Mouse (Mus musculus): Measurements from ENCODE around the gene Mmp13.
"Not testable (repeated sequence)": the region's sequence is repeated elsewhere in the genome, so short reads cannot be mapped to it uniquely, and the experiment has no call there.

The Mmp13 gene

GRCm38 (mm10) chr9:7272214-7272613 lies at the start of gene Mmp13:
TSS of gene Mmp13 (plus strand) at chr9:7272514.
- DNase-seq: no peak

DNA sequence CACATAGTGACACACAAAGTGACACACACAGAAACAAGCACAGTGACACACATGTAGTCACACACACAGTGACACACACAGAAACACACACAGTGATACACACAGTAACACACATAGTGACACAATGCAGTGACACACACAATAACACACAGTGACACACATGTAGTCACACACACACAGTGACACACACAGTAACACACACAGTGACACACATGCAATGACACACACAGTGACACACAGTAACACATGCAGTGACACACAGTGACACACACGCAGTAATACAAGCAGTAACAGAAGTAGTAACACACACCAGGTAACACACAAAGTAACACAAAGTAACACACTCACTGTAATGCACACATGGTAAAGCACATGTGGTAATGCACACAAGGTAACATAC lies 33.7 kb upstream of the Mmp13 start:
- no peak for DNase-seq

- no peak for DNase-seq
Observed at GRCm38 (mm10) chr9:7239967-7240366, 32.3 kb upstream of the Mmp13 start.

DNA sequence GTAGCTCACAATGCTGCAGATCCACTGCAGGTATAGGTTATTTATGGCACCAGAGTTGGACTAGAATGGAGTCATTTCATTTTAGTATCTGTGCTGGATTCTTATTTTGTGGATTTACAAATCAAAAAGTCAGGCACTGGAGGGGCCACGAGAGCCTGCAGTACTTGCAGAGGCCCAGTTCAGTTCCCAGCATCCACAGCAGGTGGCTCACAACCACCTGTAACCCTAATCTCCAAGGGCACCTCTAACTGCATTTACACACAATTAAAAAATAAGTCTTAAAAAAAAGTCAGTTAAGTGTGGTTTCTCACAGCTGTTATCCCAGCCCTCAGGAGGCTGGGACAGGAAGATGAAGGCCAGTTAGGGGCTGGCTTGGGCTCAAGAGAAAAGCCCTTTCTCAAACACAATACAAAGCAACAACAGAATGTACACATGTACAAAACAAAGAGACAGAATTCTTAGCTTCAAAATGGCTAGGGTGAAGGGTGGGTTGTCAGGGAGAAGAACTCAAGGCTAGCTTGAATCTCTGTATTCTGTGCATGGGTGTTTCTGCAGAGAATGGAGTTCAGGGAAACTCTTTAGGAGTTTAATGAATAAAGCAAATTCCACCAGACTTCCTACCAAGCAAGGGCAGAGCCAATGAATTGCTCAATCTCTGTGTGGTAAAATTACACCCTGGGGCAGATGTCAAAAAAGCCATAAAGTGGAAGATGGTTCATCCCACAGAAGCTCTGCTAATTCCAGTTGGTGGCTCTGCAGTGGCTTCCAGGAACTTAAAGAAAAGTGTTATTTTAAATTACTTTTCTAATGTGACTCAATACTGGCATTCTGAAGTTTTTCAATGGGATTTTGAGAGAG lies 19.3 kb upstream of the Mmp13 start:
- no peak for DNase-seq

DNA sequence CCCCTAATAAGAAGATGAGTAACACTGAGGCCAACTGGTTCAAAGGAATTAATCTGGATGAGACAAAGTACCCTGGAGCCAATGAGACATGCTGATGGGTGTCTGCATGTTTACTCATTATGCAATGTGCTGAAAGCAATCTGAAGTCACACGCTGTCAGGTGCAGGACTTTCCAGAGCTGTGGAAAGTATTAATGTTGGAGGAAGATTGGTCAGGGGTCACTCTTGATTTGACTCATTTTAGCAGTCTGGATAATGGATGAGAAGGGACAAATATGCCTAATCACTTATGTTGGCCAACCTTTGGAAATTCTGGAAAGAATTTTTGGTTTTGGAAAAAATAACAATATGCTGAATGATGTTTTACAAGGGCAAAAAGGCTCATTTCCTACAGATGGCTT lies 10.6 kb upstream of the Mmp13 start:
- no peak for DNase-seq

- peak; percentile 76 for DNase-seq
Observed at GRCm38 (mm10) chr9:7270071-7270470, 2.2 kb upstream of the Mmp13 start.

GRCm38 (mm10) chr9:7282565-7283302 lies 10.4 kb downstream of the Mmp13 start:
- DNase-seq: no peak

GRCm38 (mm10) chr9:7283303-7283684 lies 11.0 kb downstream of the Mmp13 start:
- not testable (repeated sequence) for DNase-seq

DNA sequence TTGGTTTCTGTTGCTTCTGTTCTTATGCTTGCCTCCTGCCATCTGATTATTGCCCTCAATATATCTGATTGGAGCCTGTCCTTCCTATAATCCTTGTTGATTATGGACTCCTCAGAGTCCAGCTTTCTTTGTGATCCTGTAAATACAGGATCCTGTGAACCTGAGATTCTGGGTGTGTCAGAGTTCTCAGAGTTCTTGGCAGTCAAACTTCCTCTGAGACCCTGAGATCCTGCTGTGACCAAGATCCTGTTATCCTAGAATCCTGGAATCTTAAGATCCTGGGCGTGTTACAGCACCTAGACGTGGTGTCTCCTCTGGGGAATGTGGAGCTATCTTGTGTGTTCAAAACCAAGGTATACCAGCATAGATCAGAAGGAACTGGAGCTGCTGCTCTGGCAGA lies 17.2 kb downstream of the Mmp13 start:
- no peak for DNase-seq

- no peak for DNase-seq
Observed at GRCm38 (mm10) chr9:7289901-7290300, 17.6 kb downstream of the Mmp13 start.

DNA sequence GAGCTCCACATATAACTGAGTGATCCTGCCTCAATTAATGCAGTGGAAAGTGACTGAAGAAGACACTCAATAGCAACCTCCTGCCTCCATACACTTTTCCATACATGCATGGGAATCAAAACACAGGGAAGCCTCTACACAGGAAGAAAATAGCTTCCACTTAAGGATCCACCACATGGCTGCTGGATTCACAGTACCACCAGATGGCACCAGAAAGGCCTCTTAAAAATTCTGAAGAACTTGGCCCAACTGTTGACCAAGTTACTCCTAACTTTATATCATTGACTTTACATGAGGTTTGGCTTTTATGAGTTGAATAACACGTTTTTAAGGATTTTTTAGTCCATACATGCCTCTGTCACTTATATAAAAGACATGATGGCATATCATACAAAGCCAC lies 19.8 kb downstream of the Mmp13 start:
- DNase-seq: peak; percentile 21

DNA sequence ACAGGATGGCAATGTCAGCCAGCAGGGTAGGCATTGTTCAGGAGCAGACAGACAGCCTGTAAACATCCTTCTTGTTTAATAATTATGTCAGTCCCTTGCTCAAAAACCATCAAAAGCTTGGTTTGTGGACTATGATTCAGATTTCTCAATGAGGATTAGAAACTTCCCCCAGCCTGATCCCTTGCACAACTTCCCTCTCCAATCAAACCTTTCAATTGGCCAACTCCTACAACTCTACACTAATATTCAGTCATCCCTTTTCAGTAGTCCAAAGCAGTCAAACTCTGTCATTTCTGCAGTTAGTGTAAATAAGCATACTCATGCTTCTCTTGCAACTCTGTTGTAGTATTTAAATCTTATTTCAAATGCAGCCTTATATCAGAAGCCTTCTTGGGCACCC lies 59.5 kb downstream of the Mmp13 start:
- DNase-seq: no peak

Data from lung, postnatal 10 days (tissue).